Mouse (Mus musculus) adrenal gland, postnatal 36 days (tissue): ENCODE measurements around the gene Tmem102. TPM values are rescaled to one million over a fixed set of nuclear protein-coding genes. Genes with fewer than 3 reads are reported as not detected.
A peak's percentile ranks its signal among the peaks of the same experiment; 100 is the strongest.

Experiments
- DNase-seq, 2 experiments: peaks; one replicate each; pipeline ENCODE4 v3.0.0; 2021; ENCODE audit warnings: mixed read lengths in 1 of 2
- total RNA-seq, 2 experiments: library from RNA; stranded (reverse); gene quantifications; 2 replicates each; pipeline ENCODE4 v1.2.3; 2021

The Tmem102 gene
- total RNA-seq, 2 experiments from 2014 or later, result 0.17 to 0.26 TPM

DNA sequence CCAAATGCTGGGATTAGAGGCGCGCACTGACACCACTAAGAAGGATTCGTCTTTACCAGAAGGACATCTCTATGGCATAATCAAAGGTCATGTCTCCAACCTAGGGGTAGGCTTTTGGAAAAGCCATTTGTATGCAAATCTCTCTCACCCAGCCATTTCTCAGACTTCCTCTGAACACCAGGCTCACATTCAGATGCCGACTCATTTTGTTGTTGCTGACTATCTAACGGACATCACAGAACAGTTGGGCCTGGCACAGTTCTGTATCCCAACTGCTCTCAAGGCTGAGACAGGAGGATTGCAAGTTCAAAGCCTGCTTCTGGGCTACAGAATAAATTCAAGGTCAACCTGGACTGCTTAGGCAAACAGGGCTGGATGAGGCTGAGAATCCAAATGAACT, 18.1 kb downstream of the Tmem102 start:
- no peak for DNase-seq

DNA sequence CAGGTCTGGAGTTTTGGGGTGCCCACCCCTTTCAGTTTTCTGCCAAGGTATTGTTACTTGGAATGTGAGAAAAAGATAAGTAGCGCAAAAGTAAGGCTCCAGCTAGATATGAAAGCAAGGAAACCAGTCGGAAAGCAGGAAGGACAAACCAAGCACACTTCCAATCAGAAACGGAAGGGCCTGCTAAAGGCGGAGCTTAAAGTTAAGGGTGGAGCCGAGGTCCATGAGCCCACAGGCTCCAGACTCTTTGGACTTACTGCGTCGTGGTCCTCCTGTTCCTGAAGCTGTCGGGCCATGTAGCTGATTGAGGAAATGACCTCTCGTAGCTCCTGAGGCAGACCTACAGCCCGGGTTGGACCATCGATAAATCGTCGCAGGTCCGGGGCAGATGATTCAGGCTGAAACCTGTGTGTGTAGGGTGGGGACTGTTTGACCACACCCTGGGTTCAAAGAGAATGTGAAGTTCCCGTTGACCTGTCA, 20.6 kb downstream of the Tmem102 start:
- DNase-seq, result peak; percentile 49 to 67

DNA sequence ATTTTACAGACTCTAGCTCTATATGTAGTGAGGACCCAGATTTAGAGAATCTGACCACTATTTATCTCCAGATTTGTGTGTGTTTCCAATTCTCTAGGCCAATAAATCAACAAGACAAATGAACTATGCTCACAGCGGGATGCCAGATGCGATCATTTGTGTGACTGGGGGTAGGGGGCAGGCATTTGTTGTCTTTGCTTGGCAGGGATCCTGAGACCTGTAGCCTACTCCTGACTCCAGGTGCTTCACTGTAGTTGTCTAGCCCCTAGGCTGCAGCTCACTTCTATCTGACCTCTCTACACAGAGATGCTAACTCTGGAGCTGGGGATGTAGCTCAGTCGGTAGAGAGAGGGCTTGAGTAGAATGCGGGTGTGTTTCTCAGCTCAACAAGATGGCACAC, 23.6 kb downstream of the Tmem102 start:
- no peak for DNase-seq

DNA sequence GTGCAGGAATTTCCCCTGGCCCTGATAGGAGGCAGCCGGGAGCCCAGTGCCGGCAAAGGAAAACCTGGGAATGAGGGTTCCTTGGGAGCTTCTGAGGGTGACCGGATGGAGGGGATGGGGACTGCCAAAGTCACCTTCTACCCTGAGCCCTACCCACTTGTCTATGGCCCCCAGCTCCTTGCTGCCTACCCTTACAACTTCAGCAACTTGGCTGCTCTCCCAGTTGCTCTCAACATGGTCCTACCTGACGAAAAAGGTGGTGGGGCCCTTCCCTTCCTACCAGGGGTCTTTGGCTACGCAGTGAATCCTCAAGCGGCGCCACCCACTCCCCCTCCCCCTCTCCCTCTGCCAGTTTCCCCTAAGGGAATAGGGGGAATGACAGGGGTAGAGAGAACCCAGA, 26.4 kb downstream of the Tmem102 start:
- DNase-seq, result no peak

DNA sequence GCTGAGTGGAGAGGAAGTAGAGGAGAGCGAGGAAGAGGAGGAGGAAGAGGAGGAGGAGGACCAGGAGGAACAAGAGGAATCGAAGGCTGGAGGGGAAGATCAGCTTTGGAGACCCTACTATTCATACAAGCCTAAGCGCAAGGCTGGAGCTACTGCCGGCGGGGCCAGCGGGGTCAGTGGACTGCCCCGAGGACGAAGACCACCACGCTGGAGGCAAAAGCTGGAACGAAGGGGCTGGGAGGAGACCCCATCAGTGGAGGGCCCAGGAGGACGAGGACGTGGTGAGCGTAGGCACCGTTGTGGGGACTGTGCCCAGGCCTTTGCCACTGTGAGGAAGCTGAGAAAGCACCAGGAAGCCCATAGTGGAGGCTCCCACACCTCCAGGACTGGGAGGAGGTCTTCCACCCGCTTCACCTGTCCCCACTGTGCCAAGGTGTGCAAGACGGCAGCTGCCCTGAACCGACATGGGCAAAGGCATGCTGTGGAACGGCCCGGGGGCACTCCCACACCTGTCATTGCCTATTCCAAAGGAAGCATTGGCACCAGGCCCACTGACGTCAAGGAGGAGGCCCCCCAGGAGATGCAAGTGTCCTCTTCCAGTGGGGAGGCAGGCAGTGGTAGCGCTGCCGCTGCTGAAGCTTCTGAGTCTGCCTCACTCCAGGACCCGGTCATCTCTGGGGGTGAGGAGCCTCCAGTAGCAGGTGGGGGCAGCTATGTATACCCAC, 27.0 kb downstream of the Tmem102 start:
- DNase-seq, result no peak

DNA sequence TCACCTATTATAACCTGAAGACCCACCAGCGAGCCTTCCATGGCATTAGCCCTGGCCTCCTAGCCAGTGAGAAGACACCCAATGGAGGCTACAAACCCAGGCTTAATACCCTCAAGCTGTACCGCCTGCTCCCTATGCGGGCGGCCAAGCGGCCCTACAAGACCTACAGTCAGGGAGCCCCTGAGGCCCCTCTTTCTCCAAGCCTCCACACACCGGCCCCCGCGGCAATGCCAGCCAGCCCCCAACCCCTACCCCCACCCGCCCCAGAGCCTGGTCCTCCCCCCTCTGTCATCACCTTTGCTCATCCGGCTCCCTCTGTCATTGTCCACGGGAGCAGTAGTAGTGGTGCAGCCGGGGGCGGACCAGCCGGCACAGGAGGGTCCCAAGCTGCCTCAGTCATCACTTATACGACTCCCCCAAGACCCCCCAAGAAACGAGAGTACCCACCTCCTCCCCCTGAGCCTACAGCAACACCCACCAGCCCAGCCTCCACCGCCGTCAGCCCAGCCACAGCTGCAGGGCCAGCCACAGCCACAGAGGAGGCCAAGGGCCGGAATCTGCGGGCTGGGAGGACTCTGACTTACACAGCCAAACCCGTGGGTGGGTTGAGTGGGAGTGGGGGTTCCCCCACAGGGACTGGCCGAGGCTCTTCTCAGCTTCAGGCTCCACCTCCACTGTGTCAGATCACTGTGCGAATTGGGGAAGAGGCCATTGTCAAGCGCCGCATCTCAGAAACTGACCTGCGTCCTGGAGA, 27.7 kb downstream of the Tmem102 start:
- no peak for DNase-seq

DNA sequence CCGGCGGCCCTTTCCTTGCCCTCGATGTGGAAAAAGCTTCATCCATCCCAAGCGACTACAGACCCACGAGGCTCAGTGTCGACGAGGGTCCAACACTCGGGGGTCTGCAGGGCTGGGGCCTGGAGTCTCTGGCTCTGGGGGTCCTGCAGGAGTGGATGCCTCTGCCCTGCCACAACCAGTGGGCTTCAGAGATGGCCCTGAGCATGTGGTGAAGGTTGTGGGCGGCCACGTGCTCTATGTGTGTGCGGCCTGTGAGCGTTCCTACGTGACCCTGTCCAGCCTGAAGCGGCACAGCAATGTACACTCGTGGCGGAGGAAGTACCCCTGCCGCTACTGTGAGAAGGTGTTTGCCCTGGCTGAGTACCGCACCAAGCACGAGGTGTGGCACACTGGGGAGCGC, 28.9 kb downstream of the Tmem102 start:
- DNase-seq, result no peak

DNA sequence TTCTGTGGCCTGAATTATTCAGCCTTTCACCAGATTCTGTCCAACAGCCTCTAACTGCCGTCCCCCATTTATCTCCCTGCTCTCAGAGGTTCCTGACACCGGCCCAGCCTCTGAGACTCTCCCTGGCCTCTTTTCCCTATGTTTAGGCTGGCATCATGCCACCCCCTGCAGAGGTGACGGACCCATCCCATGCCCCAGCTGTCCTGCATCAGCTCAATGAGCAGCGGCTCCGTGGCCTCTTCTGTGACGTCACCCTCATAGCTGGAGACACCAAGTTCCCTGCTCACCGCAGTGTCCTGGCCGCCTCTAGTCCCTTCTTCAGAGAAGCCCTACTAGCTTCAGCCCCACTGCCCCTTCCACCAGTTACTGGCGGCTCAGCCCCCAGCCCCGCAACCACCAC, 29.7 kb downstream of the Tmem102 start:
- no peak for DNase-seq

DNA sequence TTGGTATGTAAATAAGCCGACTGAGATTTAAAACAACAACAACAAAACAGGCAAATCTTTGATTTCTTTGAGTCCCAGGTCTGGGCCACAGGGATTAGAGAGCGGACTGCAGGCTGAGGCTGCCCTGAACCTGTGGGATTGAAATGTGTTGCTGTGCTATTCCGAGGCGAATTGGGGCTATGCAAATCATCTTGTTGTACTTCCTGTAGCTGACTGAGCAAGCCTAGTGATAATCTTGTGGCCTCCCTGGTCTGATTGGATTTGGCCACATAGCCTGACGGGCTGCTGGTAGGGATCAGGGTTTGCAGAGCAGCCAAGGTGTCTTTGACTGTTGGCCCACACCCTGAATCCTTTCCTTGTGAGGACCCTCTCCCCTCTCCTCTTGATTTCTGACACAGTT, 30.5 kb downstream of the Tmem102 start:
- DNase-seq, result no peak

DNA sequence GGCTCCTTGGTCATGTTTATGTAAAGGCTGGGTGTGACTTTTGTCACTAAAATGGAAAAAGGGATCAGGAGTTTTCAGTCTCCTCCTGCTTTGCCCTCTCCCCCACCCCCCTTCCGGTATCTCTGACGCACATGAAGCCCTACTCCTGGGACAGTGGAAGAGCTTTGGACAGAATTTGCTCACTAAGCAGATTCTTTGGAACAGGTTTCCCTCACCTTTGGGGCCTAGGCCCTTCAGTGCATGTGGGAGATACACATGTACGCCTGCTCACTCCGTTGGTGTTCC, 37.9 kb downstream of the Tmem102 start:
- no peak for DNase-seq

DNA sequence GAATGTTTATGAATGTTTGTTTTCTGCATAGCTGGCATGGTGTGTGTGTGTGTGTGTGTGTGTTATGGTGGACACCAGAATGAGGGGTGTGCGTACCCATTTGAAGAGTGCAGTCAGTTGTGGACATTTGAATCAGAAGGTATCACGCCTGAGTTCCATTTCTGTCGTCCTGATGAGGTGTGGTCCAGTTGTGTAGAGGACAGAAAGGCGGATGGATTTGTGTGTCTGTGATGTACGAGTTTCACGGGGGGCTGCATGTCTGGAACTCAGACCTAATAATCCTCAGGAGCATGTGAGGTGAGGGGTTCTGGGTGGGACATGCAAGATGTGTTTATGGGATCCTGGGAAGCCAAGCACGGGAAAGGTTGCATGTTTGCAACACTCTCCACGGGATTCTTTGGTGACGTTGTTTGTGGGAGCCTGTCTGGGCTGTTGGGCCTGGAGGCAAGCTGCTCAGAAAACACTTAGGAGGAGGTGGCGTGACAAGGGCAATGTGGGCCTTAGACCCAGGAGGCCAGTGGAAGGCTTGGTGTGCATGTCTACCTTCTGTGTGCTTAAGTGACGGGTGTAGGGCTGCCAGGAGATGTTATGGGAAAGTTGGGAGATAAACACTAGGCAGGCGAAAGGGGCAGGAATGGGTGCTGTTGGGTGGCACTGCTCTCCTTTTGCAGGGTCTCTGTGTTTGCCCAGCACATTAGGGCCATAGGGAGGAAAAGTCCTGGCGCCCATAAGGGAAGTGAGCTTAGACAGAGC, 38.4 kb downstream of the Tmem102 start:
- DNase-seq, result no peak

DNA sequence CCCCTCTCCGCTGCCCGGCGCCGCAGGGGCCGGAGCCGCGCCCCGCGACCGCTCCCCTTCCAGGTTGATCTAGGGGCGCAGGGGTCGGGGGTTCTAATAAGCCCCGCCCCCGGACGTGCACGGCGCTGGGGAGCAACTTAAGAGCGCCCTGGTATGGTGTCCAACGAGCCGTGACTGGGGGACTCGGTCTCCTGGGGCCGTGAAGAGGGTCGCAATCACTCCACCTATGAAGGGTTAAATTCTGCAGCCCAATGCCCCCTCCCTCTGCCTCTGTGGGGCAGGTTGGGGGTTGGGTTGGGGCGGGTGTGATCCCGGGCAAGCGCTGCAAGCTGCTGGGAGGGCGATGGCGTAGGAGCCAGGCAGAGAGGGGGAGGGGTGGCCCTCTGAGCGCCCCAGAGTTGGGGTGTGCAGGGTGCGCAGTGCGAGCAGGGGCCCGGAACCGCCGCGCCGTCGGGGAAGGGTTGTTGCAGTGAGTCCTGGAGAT, 39.3 kb downstream of the Tmem102 start:
- DNase-seq, result peak; percentile 78 to 91

DNA sequence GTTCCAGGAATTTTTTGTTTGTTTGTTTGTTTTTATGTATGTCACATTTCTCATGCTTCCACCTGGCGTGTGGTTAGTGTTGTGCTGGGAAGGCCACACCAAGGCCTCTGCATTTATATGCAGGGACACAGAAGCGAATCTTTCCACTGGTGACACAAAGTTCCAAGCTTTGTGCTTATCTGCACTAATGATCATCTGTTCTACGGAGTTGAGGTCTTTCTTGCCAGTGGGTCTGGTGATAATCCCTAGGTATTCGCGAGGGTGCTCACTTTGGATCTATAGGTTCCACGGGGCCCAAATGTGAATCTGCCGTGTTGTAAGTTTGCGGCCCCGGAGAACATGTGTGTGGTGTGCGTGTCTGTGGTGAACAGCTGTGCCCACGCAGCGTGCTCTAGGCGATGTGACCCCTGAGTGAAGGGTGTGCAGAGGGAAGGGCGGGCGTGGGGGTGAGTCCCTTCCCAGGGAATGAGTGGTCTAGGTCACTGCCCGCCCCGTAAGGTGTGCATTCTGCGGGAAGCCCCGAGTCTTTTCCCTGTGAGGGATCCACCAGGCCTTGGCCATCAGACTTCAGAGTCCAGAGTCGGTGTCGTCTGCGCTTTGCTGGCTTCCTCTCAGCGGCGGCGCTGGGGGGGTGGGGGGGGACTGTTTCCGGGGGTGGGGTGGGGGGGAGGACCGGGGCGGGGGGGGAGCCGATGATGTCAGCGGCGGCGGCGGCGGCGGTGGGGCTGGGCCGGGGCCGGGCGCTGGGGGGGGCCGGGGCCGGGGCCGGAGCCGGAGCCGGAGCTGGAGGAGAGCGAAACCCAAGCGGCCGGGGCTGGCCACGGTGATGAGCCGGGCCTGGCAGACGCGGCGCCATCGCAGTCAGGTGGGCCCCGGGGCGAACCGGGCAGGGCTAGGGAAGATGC, 40.0 kb downstream of the Tmem102 start, which contains the start of gene Zbtb4:
Gene Zbtb4, plus strand, starts transcription at position 692 of the 905 bp plus-strand sequence.
- DNase-seq, result peak; percentile 48 to 77

DNA sequence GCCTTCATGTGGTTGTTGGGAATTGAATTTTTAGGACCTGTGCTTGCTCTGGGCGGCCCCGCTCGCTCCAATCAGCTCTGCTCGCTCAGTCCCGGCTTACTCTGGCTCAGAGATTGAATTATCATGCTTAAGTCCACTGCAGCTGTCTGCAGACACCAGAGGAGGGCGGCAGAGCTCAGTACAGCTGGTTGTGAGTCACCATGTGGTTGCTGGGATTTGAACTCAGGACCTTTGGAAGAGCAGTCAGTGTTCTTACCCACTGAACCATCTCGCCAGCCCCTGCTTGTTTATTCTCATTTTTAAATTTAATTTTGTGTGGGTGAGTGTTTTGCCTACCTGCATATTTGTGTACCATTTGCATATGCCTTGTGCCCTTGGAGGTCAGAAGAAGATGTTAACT, 41.9 kb downstream of the Tmem102 start:
- no peak for DNase-seq

DNA sequence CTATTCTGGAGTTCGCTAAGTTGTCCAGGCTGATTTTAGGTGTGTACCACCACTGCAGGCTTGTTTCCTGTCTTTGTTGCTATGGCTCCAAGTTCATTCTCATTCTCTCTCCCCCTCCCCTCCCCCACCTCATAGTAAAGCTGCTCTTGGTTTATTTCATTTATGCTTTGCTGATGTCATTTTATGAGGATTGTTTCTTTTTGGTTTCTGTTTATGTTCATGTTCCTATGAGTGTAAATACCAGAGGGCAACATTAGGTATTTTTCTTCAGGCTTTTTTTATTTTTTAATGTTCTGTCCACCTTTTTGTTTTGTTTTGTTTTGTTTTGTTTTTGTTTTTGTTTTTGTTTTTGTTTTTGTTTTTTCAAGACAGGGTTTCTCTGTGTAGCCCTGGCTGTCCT, 43.6 kb downstream of the Tmem102 start, which contains the start of gene Slc35g3:
Gene Slc35g3, minus strand, starts transcription at position 101 of the 400 bp plus-strand sequence.
- DNase-seq, result no peak

DNA sequence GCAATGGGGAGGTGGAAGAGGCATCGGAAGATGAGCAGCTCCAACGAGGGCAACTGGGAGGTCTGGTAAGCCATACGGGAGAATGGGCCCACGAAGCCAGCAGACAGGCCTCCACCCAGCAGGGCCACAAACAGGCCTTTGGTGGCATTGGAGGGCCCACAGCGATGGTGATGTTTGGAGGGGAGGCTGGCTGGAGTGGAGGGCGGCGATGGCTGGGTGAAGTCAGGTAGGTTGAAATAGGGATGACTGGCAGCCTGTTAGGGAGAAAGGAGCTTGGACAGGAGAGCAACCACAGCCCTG, 44.6 kb downstream of the Tmem102 start:
- DNase-seq, result no peak

DNA sequence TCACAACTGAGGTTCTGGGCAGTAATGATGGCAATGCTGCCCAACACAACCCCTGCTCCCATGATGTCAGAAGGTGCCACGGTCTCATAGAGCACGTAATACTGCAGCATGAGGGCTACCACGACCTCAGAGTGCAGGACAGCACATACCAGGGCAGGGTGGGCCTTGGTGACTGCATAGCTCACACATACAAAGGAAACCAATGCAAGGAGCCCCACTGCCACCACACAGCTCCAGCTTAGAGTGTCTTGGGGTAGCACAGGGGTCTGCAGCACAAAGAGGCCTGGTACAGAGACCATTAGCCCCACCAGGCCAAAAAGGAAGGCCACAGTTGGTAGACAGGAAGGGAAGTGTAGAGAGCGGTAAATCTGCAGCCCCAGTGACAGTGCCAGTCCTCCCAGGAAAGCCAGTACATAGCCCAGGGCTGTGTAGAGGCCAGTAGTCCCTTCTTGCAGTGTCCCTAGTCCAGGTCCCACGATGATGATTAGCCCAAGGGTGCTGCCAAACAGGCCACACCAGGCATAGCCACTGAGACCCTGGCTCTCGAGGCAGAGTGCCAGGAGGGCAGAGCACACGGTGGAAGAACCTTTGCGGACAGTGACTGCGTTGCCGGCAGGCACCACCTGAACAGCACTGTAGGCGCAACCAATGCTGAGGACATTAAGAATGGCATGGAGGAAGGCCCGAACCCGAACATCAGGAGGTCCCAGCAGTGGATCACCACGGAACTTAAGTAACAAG, 45.1 kb downstream of the Tmem102 start:
- no peak for DNase-seq

DNA sequence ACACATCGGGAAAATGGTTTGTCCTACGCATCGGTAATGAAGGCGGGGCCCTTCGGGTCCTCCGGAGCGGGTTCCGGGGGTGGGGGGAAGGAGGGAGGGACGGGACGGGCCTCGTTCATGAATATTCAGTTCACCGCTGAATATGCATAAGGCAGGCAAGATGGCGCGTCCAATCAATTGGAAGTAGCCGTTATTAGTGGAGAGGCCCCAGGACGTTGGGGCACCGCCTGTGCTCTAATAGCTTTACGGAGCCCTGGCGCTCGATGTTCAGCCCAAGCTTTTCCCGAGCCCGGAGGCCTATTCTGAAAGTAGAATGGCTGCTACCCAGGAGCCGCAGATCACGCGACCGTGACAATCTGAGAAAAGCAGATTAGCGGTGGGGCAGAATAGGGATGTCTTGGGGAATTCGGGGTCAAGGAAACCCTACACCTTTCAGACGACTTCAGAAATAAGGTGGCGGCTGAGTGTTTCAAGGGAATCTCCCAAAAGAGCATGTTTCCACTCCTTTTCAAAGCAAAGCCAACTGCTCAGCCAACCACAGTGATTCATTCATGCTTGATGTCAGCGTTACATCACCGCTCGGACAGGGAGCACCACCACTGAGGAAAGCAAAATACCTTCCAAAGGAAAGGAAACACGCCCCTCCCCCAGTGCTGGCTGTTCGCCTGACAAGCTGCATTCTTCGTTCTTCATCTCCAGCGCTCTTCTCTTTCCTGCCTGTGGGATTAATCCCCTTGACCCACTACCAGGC, 46.3 kb downstream of the Tmem102 start:
- DNase-seq, result peak; percentile 87 to 91

DNA sequence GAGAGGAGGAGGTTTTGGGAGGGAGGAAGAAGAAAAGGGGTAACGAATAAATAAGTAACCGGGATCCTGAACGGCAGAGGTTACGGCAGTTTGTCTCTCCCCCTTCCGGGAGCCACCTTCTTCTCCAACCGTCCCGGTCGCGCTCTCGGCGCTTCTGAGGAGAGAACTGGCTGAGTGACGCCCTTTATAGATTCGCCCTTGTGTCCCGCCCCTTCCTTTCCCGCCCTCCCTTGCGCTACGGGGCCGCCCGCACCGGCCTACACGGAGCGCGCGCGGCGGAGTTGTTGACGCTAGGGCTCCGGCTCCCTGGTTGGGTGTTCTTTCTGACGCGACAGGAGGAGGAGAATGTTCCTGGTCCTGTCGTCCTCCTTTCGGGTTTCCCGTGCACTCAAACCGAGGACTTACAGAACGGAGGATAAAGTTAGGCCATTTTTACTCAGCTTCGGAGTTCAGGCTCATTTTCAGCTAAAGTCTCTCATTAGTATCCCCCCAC, 46.9 kb downstream of the Tmem102 start, which contains the start of gene Polr2a:
Gene Polr2a, minus strand, starts transcription at position 160 of the 493 bp plus-strand sequence.
- peak; percentile 96 for DNase-seq

DNA sequence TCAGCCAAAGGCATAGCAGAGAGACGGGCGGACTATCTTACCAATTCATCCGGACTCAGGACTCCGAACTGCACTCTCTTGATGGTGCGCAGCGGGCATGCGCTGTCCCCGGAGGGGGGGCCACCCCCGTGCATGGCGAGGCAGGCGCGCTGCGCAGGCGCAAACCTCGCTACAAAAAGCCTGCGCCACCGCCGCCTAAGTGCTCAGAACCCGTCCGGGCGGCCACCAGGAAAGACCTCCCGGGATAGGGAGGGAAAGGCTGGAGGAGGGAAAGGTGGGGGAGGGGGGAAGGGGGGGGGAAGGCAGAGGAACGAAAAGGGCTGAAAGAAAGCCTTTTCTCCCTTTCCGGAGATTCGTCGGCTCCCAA, 47.4 kb downstream of the Tmem102 start:
- peak; percentile 98 to 99 for DNase-seq
